Mouse (Mus musculus): ENCODE results near the gene Fbxw2. TPM values are rescaled to one million over a fixed set of nuclear protein-coding genes. Genes with fewer than 3 reads are reported as not detected.
A peak's percentile ranks its signal among the peaks of the same experiment; 100 is the strongest.

Fbxw2 gene
- polyA plus RNA-seq, 1 experiment from 2014 or later: 51.0 TPM

GRCm38 (mm10) chr2:34754551-34755358, 71.4 kb downstream of the Fbxw2 start, which contains the start of gene Gapvd1:
TSS of gene Gapvd1 (minus strand) at chr2:34755232.
- ATAC-seq (ENCODE audit: low read depth): no peak
- WGBS (ENCODE audit: insufficient replicate concordance): under 1% methylated on average over 14 of the region's 14 CpGs
- H3K9me3 ChIP-seq (replicated peaks; ENCODE audit: control insufficient read depth, low read length): no peaks in the 10 kb centered on the region

More at GRCm38 (mm10) chr2:34754551-34755358, 71.4 kb downstream of the Fbxw2 start, which contains the start of gene Gapvd1:
- H3K4me1 ChIP-seq (ENCODE audit: control insufficient read depth, low read depth, low read length): peaks cover 28% of the 10 kb centered on the region
- peak within 1 kb of the TSS; percentile 96 for H3K4me3 ChIP-seq (ENCODE audit: low read depth, low read length)
- no peaks in the 10 kb centered on the region for H3K27me3 ChIP-seq (ENCODE audit: control insufficient read depth, insufficient read depth, low read depth, low read length)
- peak within 1 kb of the TSS; percentile 73 for H3K4me2 ChIP-seq (ENCODE audit: low read depth, low read length)
- peak within 1 kb of the TSS; percentile 99 for H3K9ac ChIP-seq (ENCODE audit: low read depth, low read length)
- H3K27ac ChIP-seq (ENCODE audit: low read length): peak within 1 kb of the TSS; percentile 97
- H3K36me3 ChIP-seq (ENCODE audit: control insufficient read depth, insufficient read depth): no peaks in the 10 kb centered on the region

Other genes starting within 250 kb of the Fbxw2 start
- 91.2 and 94.6 TPM in 2 replicates for gene Gapvd1, start 71.1 kb downstream of the Fbxw2 start, polyA plus RNA-seq (2015; fragmentation: Nextera tagmentation; extraction: Ambion mirVana)
- 538 and 557 TPM in 2 replicates for gene Hspa5, start 54.3 kb downstream of the Fbxw2 start, polyA plus RNA-seq (2015; fragmentation: Nextera tagmentation; extraction: Ambion mirVana)
- 17.3 and 22.5 TPM in 2 replicates for gene Rabepk, start 26.4 kb downstream of the Fbxw2 start, polyA plus RNA-seq (2015; fragmentation: Nextera tagmentation; extraction: Ambion mirVana)
- gene Gm34653, start 6.7 kb upstream of the Fbxw2 start, polyA plus RNA-seq (2015; fragmentation: Nextera tagmentation; extraction: Ambion mirVana): not detected in 2 replicates
- gene Cutal, start 48.1 kb upstream of the Fbxw2 start, polyA plus RNA-seq (2015; fragmentation: Nextera tagmentation; extraction: Ambion mirVana): 9.5 and 11.6 TPM in 2 replicates
- gene Psmd5, start 48.7 kb upstream of the Fbxw2 start, polyA plus RNA-seq (2015; fragmentation: Nextera tagmentation; extraction: Ambion mirVana): 63.5 and 65.3 TPM in 2 replicates
- 1.3 and 1.7 TPM in 2 replicates for gene Phf19, start 87.7 kb upstream of the Fbxw2 start, polyA plus RNA-seq (2015; fragmentation: Nextera tagmentation; extraction: Ambion mirVana)
- gene Traf1, start 135.5 kb upstream of the Fbxw2 start, polyA plus RNA-seq (2015; fragmentation: Nextera tagmentation; extraction: Ambion mirVana): 0.08 and 0.13 TPM in 2 replicates
- 69.0 and 72.4 TPM in 2 replicates for gene Hc, start 235.1 kb upstream of the Fbxw2 start, polyA plus RNA-seq (2015; fragmentation: Nextera tagmentation; extraction: Ambion mirVana)

Measured in liver, embryonic 16.5 days (tissue).